Mouse (Mus musculus): Measurements from ENCODE around the gene Rasip1. TPM values are rescaled to one million over a fixed set of nuclear protein-coding genes. Genes with fewer than 3 reads are reported as not detected.

Rasip1 gene
- polyA plus RNA-seq, 1 experiment from 2014 or later, result 11.6 TPM

GRCm38 (mm10) chr7:45598960-45599879 lies 28.1 kb upstream of the Rasip1 start:
- 42% methylated on average over 18 of the region's 18 CpGs for WGBS
- H3K9ac ChIP-seq, result no peak overlapping the region
- peak; percentile 48; the same call in 1 of the 2 replicates for ATAC-seq (ENCODE audit: insufficient read depth, low FRiP score, low read depth)
- H3K27ac ChIP-seq, result no peak overlapping the region
- no peaks in the 10 kb centered on the region for H3K27me3 ChIP-seq (replicated peaks)
- peaks cover 3% of the 10 kb centered on the region; the same call in 1 of the 2 replicates for H3K4me1 ChIP-seq
- no peaks in the 10 kb centered on the region for H3K36me3 ChIP-seq
- H3K4me3 ChIP-seq (replicated peaks), result no peak overlapping the region
- H3K4me2 ChIP-seq, result peak overlapping the region; percentile 12; the same call in 1 of the 2 replicates
- no peaks in the 10 kb centered on the region for H3K9me3 ChIP-seq

DNA sequence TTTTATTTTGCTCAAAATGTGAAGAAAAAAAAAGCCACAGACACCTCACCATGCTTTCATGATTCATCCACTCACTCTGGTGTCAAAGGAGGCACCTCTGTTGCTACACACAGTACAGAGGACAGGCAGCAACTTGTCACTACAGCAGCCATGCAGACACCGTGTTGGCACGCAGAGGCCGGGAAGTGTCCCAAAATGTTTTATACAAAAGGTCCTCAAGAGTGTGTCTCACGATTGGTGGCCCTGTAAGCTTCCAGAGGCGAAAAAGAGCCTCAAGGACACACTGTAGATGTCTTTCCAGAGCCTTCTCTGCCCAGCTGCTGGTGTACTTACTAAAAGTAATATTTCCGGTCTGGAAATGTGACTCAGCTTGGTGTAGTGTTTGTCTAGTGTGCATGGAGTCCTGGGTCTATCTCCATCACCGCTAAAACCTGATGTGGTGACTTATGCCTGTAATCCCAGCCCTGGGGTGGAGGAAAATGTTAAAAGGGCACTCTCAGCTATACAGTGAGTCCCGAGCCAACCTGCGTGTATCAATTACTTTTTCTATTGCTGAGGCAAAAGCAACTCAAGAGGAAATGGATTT lies 21.5 kb upstream of the Rasip1 start:
- peak overlapping the region; percentile 67 for H3K27ac ChIP-seq
- H3K4me2 ChIP-seq, result no peak overlapping the region; the same call in 1 of the 2 replicates
- no peak for ATAC-seq (ENCODE audit: insufficient read depth, low FRiP score, low read depth)
- H3K4me1 ChIP-seq, result no peaks in the 10 kb centered on the region; the same call in 1 of the 2 replicates
- H3K36me3 ChIP-seq, result no peaks in the 10 kb centered on the region
- H3K9me3 ChIP-seq, result no peaks in the 10 kb centered on the region
- H3K9ac ChIP-seq, result no peak overlapping the region
- 68% methylated on average over 9 of the region's 9 CpGs for WGBS
- no peak overlapping the region for H3K4me3 ChIP-seq (replicated peaks)
- no peaks in the 10 kb centered on the region for H3K27me3 ChIP-seq (replicated peaks)

DNA sequence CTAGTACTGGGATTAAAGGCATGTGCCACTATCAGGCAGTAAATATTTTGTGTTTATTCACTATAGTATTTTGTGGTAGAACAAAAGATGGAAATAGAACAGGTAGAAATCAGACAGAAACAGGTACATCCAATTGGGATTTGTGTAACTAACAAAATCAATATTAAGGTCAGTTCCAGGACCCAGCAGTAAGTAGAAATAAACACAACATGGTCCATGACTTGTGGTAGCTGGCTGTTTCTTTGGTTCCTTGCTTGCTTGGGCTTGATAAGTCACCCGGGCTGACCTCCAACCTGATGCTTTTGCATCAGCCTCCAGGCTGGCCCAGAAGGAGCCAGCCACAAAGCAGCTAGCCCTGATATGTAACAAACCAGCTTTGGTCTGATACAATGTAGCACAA lies 17.8 kb upstream of the Rasip1 start:
- no peak for ATAC-seq (ENCODE audit: insufficient read depth, low FRiP score, low read depth)
- Histone ChIP-seq H3K4me3 (replicated peaks) (no peak overlapping the region), H3K36me3 (no peaks in the 10 kb centered on the region), H3K9me3 (no peaks in the 10 kb centered on the region), H3K4me2 (no peak overlapping the region), H3K27ac (no peak overlapping the region), H3K9ac (no peak overlapping the region), H3K4me1 (no peaks in the 10 kb centered on the region), H3K27me3 (replicated peaks) (no peaks in the 10 kb centered on the region)
- 45% methylated on average over 1 of the region's 1 CpGs for WGBS

DNA sequence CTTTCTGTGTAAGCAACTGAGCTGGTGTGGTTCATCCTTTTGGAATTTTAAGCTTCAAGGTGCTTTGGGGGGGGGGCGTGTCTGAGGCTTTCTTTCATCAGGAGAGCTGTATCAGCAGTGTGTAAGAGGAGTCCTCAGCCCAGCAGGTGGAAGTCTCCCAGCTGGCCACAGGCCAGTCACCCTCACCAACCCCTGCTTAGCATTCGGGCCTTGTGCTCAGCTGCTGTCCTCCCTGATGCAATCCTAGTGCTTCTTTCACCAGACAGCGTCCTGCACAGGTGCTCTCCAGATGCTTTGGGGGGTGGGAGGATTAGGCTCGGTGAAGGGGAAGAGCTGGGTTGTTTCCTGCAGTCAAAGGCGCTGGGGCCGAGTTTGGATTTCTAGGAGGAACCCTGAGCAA lies 11.0 kb upstream of the Rasip1 start:
- 0 out of 2 replicates have a peak, but pooled peaks have one; percentile 51 for ATAC-seq (ENCODE audit: insufficient read depth, low FRiP score, low read depth)
- Histone ChIP-seq H3K4me1 (peaks cover 13% of the 10 kb centered on the region), H3K9me3 (no peaks in the 10 kb centered on the region), H3K36me3 (no peaks in the 10 kb centered on the region), H3K9ac (no peak overlapping the region), H3K4me3 (replicated peaks) (no peak overlapping the region), H3K27me3 (replicated peaks) (peaks cover 24% of the 10 kb centered on the region), H3K4me2 (no peak overlapping the region; the same call in 1 of the 2 replicates), H3K27ac (peak overlapping the region; percentile 67; the same call in 1 of the 2 replicates)
- 23% methylated on average over 6 of the region's 6 CpGs for WGBS

GRCm38 (mm10) chr7:45617042-45617695 lies 10.1 kb upstream of the Rasip1 start, which contains the start of gene Fut1:
Gene Fut1 (plus strand): TSS chr7:45617289.
- Histone ChIP-seq H3K4me1 (peaks cover 13% of the 10 kb centered on the region), H3K27me3 (replicated peaks) (peaks cover 24% of the 10 kb centered on the region), H3K36me3 (no peaks in the 10 kb centered on the region), H3K27ac (peak within 1 kb of the TSS; percentile 67), H3K9me3 (no peaks in the 10 kb centered on the region), H3K4me3 (replicated peaks) (peak within 1 kb of the TSS; percentile 31), H3K9ac (no peak within 1 kb of the TSS), H3K4me2 (peak within 1 kb of the TSS; percentile 61)
- WGBS, result 4% methylated on average over 30 of the region's 31 CpGs
- ATAC-seq (ENCODE audit: insufficient read depth, low FRiP score, low read depth), result peak; percentile 64; the same call in 1 of the 2 replicates

DNA sequence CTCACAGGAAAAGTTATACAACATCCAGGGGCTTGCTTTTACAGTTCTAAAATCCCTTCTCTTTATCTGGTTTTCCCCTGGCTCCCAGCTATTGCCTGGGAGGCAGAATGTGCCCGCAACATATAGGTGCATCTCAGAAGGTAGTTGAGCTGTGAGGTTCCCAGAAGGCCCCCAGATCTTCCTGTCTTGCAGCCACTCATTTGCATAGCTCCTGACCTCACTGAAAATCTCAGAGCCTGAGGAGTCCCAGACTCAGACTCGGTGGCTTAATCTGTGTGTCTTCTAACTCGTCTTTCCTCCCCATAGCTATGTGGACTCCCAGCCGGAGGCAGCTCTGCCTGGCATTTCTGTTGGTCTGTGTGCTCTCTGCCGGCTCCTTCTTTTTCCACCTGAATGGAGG lies 9.0 kb upstream of the Rasip1 start:
- Histone ChIP-seq H3K9me3 (no peaks in the 10 kb centered on the region), H3K4me2 (no peak overlapping the region), H3K27ac (no peak overlapping the region), H3K36me3 (no peaks in the 10 kb centered on the region), H3K27me3 (replicated peaks) (peaks cover 24% of the 10 kb centered on the region), H3K4me3 (replicated peaks) (no peak overlapping the region), H3K4me1 (peaks cover 13% of the 10 kb centered on the region), H3K9ac (no peak overlapping the region)
- no peak for ATAC-seq (ENCODE audit: insufficient read depth, low FRiP score, low read depth)
- WGBS, result 91% methylated on average over 5 of the region's 5 CpGs

- 79% methylated on average over 5 of the region's 5 CpGs for WGBS
- Histone ChIP-seq H3K9me3 (no peaks in the 10 kb centered on the region), H3K9ac (no peak overlapping the region), H3K4me2 (no peak overlapping the region), H3K36me3 (no peaks in the 10 kb centered on the region), H3K4me3 (replicated peaks) (no peak overlapping the region), H3K27ac (no peak overlapping the region), H3K4me1 (peaks cover 13% of the 10 kb centered on the region), H3K27me3 (replicated peaks) (peaks cover 24% of the 10 kb centered on the region)
- ATAC-seq (ENCODE audit: insufficient read depth, low FRiP score, low read depth), result no peak
Observed at GRCm38 (mm10) chr7:45619592-45619991, 7.7 kb upstream of the Rasip1 start.

DNA sequence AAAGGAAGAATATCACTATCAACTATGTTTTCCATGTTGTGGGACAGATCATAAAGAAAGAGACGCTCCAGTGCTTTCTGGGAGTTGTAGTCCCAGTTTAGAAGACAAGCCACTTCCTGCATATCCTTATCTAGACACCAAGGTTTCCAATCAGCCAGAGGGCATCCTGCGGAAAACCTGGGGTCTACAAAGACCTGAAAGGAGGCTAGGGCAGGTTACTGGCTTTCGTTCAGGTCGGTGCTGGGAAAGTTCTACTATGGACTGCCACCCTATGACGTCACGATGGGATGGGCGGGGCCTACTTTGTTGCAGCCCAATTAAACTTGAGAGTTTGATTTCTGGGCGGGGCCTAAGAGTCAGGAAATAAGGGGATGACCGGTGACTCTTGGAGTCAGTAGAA lies 5.8 kb upstream of the Rasip1 start, which contains the start of gene Izumo1:
Gene Izumo1 (plus strand): TSS at position 369 of the 400 bp plus-strand sequence.
- H3K9ac ChIP-seq, result no peak within 1 kb of the TSS
- H3K4me2 ChIP-seq, result no peak within 1 kb of the TSS
- peaks cover 10% of the 10 kb centered on the region for H3K4me1 ChIP-seq
- H3K36me3 ChIP-seq, result no peaks in the 10 kb centered on the region
- H3K27ac ChIP-seq, result no peak within 1 kb of the TSS
- peaks cover 18% of the 10 kb centered on the region for H3K27me3 ChIP-seq (replicated peaks)
- no peak for ATAC-seq (ENCODE audit: insufficient read depth, low FRiP score, low read depth)
- no peaks in the 10 kb centered on the region for H3K9me3 ChIP-seq
- H3K4me3 ChIP-seq (replicated peaks), result no peak within 1 kb of the TSS
- 30% methylated on average over 9 of the region's 9 CpGs for WGBS

DNA sequence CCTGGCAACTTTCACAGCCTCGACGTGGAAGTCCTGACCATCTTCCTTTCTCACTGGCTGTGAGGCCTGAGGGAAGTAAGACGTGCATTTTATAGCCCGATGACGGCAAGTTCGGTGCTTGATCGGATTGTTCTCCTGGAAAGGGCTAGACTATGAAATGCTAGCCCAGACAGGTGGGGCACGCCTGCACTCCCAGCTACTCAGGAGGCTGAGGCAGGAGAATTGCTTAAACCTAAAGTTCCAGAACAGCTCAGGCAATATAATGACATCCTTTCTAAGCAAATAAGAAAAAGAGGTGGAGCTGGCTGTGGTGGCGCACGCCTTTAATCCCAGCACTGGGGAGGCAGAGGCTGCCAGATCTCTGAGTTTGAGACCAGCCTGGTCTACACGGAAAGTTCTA lies 3.8 kb upstream of the Rasip1 start:
- Histone ChIP-seq H3K4me1 (peaks cover 3% of the 10 kb centered on the region; the same call in 1 of the 2 replicates), H3K27me3 (replicated peaks) (peaks cover 12% of the 10 kb centered on the region), H3K9me3 (no peaks in the 10 kb centered on the region), H3K4me3 (replicated peaks) (no peak overlapping the region), H3K4me2 (no peak overlapping the region), H3K27ac (no peak overlapping the region), H3K36me3 (no peaks in the 10 kb centered on the region), H3K9ac (no peak overlapping the region)
- WGBS, result 93% methylated on average over 11 of the region's 11 CpGs
- no peak for ATAC-seq (ENCODE audit: insufficient read depth, low FRiP score, low read depth)

- Histone ChIP-seq H3K4me3 (replicated peaks) (no peak overlapping the region), H3K4me1 (peaks cover 3% of the 10 kb centered on the region; the same call in 1 of the 2 replicates), H3K9me3 (no peaks in the 10 kb centered on the region), H3K27ac (no peak overlapping the region), H3K36me3 (no peaks in the 10 kb centered on the region), H3K9ac (no peak overlapping the region), H3K27me3 (replicated peaks) (peaks cover 9% of the 10 kb centered on the region), H3K4me2 (no peak overlapping the region)
- 73% methylated on average over 3 of the region's 3 CpGs for WGBS
- no peak for ATAC-seq (ENCODE audit: insufficient read depth, low FRiP score, low read depth)
Observed at GRCm38 (mm10) chr7:45624718-45625117, 2.6 kb upstream of the Rasip1 start.

DNA sequence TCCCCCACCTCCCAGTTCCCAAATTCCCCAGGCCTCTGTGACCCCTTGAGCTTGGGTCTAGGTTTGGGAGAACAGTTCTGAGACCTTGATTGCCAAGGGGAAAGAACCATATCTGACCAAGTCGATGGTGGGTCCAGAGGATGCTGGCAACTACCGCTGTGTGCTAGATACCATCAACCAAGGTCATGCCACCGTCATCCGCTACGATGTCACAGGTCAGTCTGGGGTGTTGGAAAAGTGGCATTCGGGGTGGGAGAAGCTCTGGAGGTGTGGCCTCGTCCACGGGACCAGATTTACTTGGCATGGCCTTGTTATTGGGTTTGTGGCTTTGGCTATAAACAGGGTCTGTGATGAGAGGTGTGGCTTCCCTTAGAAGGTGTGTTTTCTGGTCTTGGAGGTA lies 1.8 kb upstream of the Rasip1 start:
- peaks cover 9% of the 10 kb centered on the region for H3K27me3 ChIP-seq (replicated peaks)
- no peak overlapping the region for H3K4me3 ChIP-seq (replicated peaks)
- no peaks in the 10 kb centered on the region for H3K36me3 ChIP-seq
- no peak overlapping the region for H3K4me2 ChIP-seq
- no peaks in the 10 kb centered on the region for H3K9me3 ChIP-seq
- no peak overlapping the region for H3K9ac ChIP-seq
- H3K27ac ChIP-seq, result no peak overlapping the region
- 91% methylated on average over 8 of the region's 8 CpGs for WGBS
- ATAC-seq (ENCODE audit: insufficient read depth, low FRiP score, low read depth), result no peak
- peaks cover 3% of the 10 kb centered on the region; the same call in 1 of the 2 replicates for H3K4me1 ChIP-seq
